Mouse (Mus musculus): ENCODE measurements around the gene 2410004P03Rik. TPM values are rescaled to one million over a fixed set of nuclear protein-coding genes. Genes with fewer than 3 reads are reported as not detected.
A peak's percentile ranks its signal among the peaks of the same experiment; 100 is the strongest.

2410004P03Rik gene
- polyA plus RNA-seq, 1 experiment from 2014 or later: 1.3 TPM

GRCm38 (mm10) chr12:16963354-16963753, 48.2 kb downstream of the 2410004P03Rik start:
- 80% methylated on average over 2 of the region's 2 CpGs for WGBS
- no peak overlapping the region for H3K4me3 ChIP-seq (ENCODE audit: low read depth, low read length)

GRCm38 (mm10) chr12:16958851-16959250, 52.7 kb downstream of the 2410004P03Rik start:
- peak; percentile 28 for DNase-seq (ENCODE audit: low spot score)
- Histone ChIP-seq H3K4me3 (ENCODE audit: low read depth, low read length) (no peak overlapping the region), H3K4me2 (ENCODE audit: low read depth, low read length) (no peak overlapping the region), H3K36me3 (replicated peaks; ENCODE audit: control insufficient read depth, insufficient read depth, low read depth, low read length) (peaks cover 6% of the 10 kb centered on the region), H3K9me3 (replicated peaks; ENCODE audit: control insufficient read depth, low read length) (no peaks in the 10 kb centered on the region), H3K9ac (replicated peaks; ENCODE audit: low read length) (no peak overlapping the region), H3K4me1 (ENCODE audit: control insufficient read depth, insufficient read depth, low read length) (no peaks in the 10 kb centered on the region), H3K27ac (replicated peaks; ENCODE audit: low read depth, low read length) (no peak overlapping the region), H3K27me3 (ENCODE audit: control insufficient read depth, insufficient read depth, low read length) (no peaks in the 10 kb centered on the region)
- WGBS: 61% methylated on average over 1 of the region's 1 CpGs
- ATAC-seq (replicated peaks; ENCODE audit: insufficient number of reproducible peaks, low FRiP score, low TSS enrichment, low read depth): no peak

More at GRCm38 (mm10) chr12:16963354-16963753, 48.2 kb downstream of the 2410004P03Rik start:
- no peak overlapping the region for H3K4me2 ChIP-seq (ENCODE audit: low read depth, low read length)
- H3K9me3 ChIP-seq (replicated peaks; ENCODE audit: control insufficient read depth, low read length): no peaks in the 10 kb centered on the region
- ATAC-seq (replicated peaks; ENCODE audit: insufficient number of reproducible peaks, low FRiP score, low TSS enrichment, low read depth) (no peak), DNase-seq (ENCODE audit: low spot score) (no peak)
- no peaks in the 10 kb centered on the region for H3K4me1 ChIP-seq (ENCODE audit: control insufficient read depth, insufficient read depth, low read length)
- no peaks in the 10 kb centered on the region for H3K27me3 ChIP-seq (ENCODE audit: control insufficient read depth, insufficient read depth, low read length)
- no peak overlapping the region for H3K9ac ChIP-seq (replicated peaks; ENCODE audit: low read length)
- H3K27ac ChIP-seq (replicated peaks; ENCODE audit: low read depth, low read length): no peak overlapping the region
- H3K36me3 ChIP-seq (replicated peaks; ENCODE audit: control insufficient read depth, insufficient read depth, low read depth, low read length): peaks cover 5% of the 10 kb centered on the region

Other genes starting within 250 kb of the 2410004P03Rik start
- gene Greb1, start 210.8 kb downstream of the 2410004P03Rik start, polyA plus RNA-seq (2014; fragmentation: Nextera tagmentation; extraction: Ambion mirVana): 5.0 and 7.8 TPM in 2 replicates
- gene E2f6, start 200.8 kb downstream of the 2410004P03Rik start, polyA plus RNA-seq (2014; fragmentation: Nextera tagmentation; extraction: Ambion mirVana): 85.5 and 87.6 TPM in 2 replicates
- gene Rock2, start 116.8 kb downstream of the 2410004P03Rik start, polyA plus RNA-seq (2014; fragmentation: Nextera tagmentation; extraction: Ambion mirVana): 13.6 TPM in 2 replicates
- 3.8 and 4.9 TPM in 2 replicates for gene Pqlc3, start 11.3 kb downstream of the 2410004P03Rik start, polyA plus RNA-seq (2014; fragmentation: Nextera tagmentation; extraction: Ambion mirVana)
- gene Kcnf1, start 165.2 kb upstream of the 2410004P03Rik start, polyA plus RNA-seq (2014; fragmentation: Nextera tagmentation; extraction: Ambion mirVana): 0.52 and 0.86 TPM in 2 replicates